Mouse (Mus musculus) neutrophil, adult 65 days (primary cell): ENCODE results near the gene 4931406P16Rik. TPM values are rescaled to one million over a fixed set of nuclear protein-coding genes. Genes with fewer than 3 reads are reported as not detected.

Experiments
- total RNA-seq: library from RNA; stranded (reverse); gene quantifications from 2 replicates; pipeline ENCODE4 v1.2.4, GENCODE M21; 2023

Gene 4931406P16Rik
- total RNA-seq, result 17.6 and 23.8 TPM in 2 replicates

DNA sequence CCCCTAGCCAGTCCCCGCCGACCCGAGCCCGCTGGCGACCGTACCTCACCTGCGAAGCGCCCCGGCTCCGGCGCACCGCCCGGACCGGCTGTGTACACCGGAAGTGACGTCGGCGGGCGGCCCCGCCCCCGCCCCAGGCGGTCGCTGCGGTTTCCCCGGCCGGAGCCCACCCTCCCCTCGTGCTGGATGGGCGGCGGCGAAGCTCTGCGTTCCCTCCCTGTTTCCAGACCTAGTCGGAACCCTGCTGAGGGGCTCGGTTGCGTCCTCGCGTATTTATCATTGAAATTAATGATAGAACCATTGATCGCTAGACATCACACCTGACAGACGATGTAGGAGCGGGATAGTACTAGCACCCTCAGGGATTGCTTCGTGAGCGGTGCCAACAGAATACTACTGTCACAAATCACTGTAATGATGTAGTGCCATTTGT, at the start of gene 4931406P16Rik:
Gene 4931406P16Rik, minus strand, starts transcription at position 109 of the 433 bp plus-strand sequence.

DNA sequence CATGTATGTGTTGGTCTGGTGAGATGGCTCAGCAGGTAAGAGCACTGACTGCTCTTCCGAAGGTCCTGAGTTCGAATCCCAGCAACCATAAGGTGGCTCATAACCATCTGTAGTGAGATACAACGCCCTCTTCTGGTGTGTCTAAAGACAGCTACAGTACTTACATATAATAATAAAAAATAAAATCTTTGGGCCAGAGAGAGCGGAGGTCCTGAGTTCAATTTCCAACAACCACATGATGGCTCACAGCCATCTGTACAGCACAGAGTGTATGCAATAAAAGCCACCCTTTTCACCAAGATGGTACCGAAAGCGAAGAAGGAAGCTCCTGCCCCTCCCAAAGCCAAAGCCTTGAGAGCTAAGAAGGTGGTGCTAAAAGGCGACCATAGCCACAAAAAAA, 62.6 kb downstream of the 4931406P16Rik start, which contains the start of gene Gm6096:
Gene Gm6096, plus strand, starts transcription at position 301 of the 400 bp plus-strand sequence.

DNA sequence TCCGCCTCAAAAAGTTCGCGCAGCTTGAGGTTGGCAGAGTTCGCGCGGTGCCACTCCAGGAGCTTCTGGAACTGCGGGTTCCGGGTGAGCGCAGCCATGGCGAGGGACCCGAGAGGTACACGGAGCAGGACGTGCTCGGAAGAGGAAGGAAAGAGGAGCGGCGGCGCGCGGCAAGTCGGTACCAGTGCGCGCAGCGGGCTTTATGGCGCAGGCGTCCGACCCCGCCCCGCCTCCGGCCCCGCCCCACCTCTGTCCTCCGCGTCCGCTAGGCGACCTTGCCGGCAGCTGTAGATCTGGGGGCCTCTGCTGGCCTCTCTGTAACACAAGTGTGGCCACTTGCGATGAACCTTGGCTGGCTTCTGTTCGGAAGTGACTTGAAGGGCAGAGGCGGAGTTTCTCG, 83.2 kb downstream of the 4931406P16Rik start, which contains the start of gene Gpi1:
Gene Gpi1, minus strand, starts transcription at position 221 of the 400 bp plus-strand sequence.

DNA sequence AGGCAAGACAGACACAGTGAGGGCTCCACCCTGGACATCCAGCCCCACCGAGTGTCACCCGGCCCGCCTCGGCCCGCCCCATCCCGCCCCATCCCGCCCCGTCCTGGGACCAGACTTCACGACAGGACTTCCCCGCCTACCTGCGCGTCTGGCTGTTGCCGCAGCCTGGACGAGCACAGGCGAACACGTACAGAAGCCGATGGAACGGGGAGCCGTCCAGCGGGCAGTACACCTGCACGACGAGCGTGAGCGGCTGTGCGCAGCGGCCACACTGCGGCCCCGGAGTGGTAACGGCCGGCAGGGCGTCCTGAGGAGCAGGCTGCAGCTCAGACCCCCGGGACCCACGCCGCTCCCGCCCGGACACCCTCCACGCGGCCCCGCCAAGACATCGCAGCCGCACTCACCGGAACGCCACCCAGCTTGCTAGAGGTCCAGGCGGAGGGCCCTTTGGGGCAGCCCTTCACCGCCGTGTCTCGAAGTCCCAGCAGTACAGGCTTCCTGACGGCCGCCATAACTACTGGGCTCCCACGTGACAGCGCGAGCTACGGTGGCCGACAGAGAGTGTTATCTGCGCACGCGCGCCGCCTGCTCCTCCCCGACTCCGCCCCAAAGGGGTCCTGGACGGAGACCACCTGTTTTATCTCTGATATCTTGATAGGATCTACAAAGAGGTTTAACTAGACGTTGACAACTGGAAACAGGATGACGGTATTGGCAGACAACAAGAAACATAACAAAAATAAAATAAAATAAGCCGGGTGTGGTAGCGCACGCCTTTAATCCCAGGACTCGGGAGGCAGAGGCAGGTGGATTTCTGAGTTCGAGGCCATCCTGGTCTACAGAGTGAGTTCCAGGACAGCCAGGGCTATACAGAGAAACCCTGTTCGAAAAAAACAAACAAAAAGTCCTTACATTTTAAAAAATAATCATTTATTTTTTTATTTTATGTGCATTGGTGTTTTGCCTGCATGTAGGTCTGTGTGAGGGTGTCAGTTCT, 116.9 kb downstream of the 4931406P16Rik start, which contains the start of gene Pdcd2l:
Gene Pdcd2l, minus strand, starts transcription at position 530 of the 997 bp plus-strand sequence.

Other genes starting within 250 kb of the 4931406P16Rik start
- gene Scgb1b30, start 218.1 kb downstream of the 4931406P16Rik start, total RNA-seq, result not detected in 2 replicates
- 0.82 TPM in 1 of 2 replicates, not detected in the other for gene Wtip, start 180.3 kb downstream of the 4931406P16Rik start, total RNA-seq
- 46.9 and 55.1 TPM in 2 replicates for gene Uba2, start 144.0 kb downstream of the 4931406P16Rik start, total RNA-seq
- gene Pdcd2l, start 116.9 kb downstream of the 4931406P16Rik start, total RNA-seq, result 12.2 and 16.2 TPM in 2 replicates
- gene Gpi1, start 83.2 kb downstream of the 4931406P16Rik start, total RNA-seq, result 844 and 975 TPM in 2 replicates
- gene Gm6096, start 62.5 kb downstream of the 4931406P16Rik start, total RNA-seq, result not detected in 2 replicates
- 131 and 149 TPM in 2 replicates for gene Lsm14a, start 79.8 kb upstream of the 4931406P16Rik start, total RNA-seq